Mouse (Mus musculus) mouse trophoblast stem cell (cell line): ENCODE measurements around the gene Tnnt2.

ENCODE experiments used
- in situ Hi-C, 2 experiments: fragments of 300-500 bp; cut with MseI, MboI; formaldehyde crosslinking; loops; 2 replicates in 1 of 2; 3 replicates in 1 of 2; pipeline ENCODE4 v1.15.1; 2025

Gene Tnnt2

DNA sequence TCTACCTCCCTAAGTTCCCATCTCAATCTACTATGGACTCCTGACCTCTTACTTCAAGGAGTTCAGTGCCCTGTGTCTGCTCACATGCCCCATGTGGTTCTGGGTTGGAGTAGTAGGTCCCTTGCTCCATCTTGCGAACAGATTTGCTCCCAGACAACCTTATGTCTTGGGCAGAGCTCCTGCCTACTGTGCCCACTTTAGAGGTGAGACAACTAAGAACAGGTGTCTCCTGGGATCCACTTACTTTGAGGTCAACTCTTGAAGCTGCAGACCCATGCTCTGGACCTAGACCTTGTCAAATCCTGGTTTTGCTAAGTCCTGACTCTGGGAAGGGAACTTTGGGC is 19.2 kb downstream of the Tnnt2 start:
- in situ Hi-C loops: no loop called here

DNA sequence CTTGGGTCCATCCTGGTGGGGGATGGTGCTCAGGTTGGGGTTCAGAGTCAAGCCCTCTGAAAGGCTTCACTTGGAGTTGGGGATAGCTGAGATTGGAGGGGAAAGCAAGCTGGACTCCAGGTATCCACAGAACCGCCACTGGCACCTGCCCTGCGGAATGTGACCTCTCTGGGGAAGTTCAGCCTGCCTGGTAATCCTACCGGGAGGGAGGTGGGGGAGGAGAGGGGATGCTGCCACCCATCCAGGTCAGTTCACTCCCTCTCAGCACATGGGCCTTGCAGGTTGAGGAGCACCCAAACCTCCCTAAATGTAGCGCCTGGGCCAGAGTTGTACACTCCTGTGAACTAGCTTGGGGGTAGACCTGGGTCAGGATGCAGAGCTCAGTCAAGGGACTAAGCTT is 19.9 kb downstream of the Tnnt2 start:
- in situ Hi-C loops: no loop called here

DNA sequence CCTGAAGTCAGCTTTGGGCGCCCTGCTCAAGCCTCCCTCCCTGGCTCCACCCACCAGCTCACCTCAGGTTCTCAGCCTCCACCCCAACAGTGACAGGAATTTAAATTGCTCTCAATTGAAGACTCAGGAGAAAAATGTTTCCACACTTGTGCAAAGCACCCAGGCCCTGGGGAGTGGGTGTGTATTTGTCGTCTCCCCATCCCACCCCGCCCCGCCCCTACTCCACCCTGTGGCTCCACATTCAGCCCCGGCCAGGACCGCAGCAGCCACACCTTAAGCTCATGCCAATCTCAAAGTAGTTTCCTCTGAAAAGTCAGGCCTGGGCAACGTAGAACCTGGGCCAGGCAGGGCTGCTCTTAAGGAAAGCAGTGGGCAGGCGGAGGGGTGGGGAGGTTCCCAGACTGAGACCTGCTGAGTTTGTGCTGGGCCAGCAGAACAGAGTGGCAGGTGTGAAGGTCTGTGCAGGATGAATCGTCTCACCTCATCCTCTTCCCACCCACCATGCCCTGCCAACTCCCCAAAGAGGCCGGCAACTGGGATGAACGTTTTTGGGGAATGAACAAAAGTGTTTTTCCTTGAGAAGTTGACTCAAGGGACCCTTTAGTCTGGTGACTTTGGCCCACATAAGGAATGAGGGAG is 21.1 kb downstream of the Tnnt2 start:
- in situ Hi-C loops: no loop called here

DNA sequence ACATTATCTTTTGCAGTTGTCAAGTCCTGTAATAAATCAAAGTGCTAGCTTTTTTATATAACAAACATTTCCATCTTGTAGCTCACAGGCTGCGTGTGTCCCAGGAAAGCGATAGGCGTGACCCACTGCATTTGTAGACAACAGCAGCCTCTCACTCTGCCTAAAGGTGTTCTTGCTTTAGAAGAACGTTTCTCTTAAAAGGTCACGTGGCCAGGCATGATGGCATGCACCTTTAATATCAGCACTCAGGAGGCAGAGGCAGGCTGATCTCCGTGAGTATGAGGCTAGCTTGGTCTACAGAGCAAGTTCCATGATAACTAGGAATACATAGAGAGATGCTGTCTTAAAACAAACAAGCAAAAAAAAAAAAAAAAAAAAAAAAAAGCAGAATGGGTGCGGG is 22.4 kb downstream of the Tnnt2 start:
- in situ Hi-C loops: no loop called here

DNA sequence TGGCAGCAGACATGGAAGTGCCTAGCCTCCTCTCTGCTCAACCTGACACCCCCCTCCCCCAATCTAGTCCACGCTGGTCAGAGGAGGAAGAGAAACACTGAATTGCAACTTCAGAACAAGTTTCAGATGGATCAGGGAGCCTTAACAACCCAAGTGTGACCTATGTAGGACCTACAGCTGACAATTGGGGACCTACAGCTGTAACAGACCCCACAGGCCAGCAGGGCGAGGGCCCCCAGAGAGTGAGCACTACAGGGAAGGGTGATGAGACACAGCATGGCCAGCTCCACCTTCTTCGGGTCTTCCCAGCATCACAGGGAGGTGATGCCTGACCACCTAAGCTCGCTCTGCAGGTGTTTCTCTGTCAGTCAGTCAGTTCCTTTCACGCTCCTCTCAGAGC is 24.9 kb downstream of the Tnnt2 start:
- in situ Hi-C loops: no loop called here

DNA sequence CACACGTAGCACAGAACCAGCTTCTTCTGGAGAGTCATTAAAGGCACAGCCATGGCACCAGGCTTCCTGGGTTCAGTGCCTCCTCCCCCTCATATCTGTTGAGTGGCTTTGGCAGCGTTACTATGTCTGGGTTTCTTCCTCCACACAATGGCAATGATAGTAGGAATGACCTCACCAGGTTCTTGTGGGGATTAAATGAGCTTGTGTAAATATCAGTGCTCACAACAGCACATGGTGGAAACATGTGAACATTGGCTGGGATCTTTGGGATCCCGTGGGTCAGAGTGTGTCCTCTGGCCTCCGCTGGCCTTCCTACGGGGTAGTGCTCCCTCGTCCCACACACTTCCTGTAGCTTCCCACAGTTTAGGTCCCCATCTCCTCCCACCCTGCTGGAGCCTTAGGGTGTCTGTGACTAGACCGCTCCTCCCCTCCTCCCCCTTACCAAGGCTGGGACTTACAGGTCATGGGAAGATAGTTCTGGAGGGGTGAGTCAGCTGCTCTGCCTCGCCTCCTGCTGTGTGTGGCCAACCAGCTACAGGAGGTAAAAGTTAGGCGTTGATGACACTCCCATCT is 25.9 kb downstream of the Tnnt2 start:
- in situ Hi-C loops: no loop called here

DNA sequence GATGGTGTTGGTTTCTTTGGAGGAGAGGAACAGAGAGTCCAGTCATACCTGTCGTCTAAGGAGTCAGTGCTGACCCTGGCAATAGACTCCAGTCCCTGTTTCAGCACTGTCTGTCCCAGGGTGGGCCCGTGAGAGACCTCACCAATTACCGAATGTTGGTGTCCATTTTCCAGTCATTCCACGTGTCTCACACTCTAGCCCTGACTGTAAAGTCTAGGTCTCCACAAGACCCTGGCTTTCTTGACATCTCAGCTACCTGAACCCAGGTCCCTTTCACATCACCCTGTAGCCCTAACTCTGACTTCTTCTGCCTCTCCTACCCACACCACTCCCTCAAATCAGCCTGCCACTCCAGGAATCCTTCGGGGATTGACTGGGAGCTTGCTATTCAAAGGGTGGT is 26.4 kb downstream of the Tnnt2 start:
- in situ Hi-C loops: no loop called here

DNA sequence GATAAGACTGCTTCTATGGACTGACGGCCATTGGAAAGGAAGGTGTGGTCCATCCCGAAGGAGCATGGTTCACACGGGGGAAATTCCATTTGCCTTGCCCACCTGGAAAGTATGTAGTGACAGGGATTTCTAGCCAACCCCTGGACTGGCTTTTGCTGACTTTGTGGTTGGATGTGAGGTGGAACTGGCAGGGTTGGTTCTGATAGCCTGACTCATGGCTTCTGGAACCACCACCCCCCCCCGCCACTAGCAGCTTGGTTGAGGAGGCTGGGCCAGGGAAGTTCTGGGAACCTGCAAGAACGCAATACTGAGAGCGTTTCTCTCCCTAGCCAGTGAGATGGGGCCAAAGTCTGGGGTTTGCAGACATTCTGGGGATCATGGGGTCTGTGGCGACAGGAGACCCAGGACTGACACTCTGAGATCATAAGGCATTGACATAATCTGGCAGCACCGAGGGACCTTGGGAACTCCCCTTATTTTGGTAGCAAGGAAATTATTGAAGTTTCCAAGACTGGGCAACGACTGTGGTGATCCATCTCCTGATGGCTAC is 27.7 kb downstream of the Tnnt2 start:
- in situ Hi-C loops: no loop called here

DNA sequence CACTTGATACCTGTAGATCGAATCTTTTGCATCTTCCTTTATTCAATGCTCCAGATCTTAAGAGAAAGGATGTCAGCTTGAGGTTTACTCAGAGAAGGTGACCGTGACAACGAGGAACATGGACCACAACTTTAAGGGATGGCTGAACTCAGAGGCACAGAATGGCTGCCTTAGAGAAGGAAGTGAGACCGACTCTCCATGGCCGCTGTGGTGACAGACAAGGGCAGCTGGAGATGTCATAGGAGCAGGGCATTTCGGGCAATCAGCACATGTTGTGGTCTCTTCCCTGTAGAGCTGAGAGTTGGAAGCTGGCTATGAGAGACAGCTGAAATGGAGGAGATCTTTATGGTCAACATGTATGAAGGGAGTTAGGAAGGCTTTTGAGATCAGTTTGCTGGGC is 28.7 kb downstream of the Tnnt2 start:
- in situ Hi-C loops: loop anchor here (5.0 kb wide), 2 partner anchors 77 to 82 kb away; no protein-coding TSS in a partner anchor

DNA sequence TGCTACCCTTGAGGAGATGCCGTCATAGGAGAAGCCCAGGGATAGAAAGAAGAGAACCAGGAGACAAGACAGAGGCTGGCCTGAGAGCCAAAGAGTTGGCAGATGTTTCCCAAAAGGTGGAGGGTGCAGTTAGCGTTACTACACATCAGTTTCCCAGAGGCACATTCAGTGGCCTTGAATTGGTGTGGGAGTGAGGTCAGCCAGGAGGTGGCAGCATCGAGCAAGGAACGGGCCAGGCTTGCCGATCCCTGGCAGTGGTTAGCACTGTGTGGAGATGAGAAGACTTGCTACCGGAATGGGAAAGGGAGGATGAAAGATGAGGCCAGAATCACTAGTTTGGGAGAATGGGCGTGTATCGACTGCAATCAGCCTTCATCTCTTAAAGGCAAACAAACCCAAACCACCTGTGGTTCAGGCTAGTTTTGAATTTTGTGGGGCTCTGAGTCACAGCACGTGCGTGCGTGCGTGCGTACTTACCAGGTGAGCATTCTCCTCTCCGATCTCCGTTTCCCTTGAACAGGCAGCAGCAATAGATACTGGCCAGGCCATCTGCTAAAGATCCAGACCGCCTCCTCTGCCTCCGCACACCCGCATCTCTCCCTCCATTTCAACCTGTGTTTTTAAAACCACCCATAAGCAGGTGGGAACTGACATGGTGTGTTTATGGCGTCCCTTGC is 29.5 kb downstream of the Tnnt2 start:
- in situ Hi-C loops: loop anchor here (5.0 kb wide), 2 partner anchors 77 to 82 kb away; no protein-coding TSS in a partner anchor

DNA sequence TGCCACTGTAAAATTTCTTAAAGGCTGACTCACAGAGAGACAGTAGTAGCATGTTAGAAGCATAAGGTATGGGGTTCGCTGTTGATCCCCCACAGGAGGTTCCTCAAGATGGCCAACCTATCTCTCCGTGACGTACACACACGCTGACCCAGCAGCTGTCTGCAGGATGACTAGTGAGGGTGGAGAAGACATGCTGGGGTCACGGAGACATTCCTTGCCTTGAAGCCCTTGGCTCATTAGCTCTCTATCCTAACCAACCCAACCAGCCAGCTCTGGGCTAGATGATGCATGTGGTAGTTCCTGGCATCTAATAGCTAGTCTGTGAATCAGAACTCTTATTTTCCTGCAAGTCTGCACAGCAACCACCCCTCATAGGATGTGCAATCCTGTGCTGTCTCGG is 32.4 kb downstream of the Tnnt2 start:
- in situ Hi-C loops: loop anchor here (5.0 kb wide), 2 partner anchors 74 to 79 kb away; no protein-coding TSS in a partner anchor

DNA sequence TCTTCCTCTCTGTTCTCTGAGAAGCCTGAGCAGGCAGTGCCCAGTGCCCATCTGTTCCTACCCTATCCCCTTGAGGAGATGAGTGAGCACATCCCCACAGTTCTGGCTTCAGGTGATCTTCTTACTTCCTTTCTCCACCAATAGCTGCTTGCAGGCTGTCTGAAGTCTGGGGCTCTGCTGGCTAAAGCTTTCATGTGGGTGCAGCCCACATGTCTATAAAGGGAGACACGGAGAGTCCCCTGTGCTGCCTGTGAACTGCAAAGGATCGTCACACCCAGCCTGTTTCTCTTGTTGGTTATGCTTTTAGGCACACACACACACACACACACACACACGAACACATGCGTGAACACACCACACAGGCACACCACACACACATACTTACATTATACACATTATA is 36.8 kb downstream of the Tnnt2 start:
- in situ Hi-C loops: no loop called here

DNA sequence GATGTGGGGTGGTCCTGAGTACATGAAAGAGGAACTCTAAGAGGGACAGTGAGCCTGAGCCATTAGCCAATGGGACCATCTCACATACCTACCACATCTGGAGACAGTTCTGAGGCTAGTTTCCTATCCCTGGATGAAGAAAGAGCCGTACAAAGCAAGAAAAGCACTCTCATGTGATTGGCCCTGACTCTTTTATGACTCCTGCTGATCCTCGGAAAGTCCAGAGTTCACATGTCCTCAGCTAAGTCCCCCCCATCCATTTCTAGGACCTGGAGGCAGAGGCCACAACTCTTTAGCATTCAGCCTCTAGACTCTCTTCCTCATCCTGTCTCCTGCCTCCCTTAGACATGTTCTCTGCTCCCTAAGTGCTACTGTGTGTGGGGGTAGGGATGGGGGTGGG is 41.1 kb downstream of the Tnnt2 start:
- in situ Hi-C loops: no loop called here

DNA sequence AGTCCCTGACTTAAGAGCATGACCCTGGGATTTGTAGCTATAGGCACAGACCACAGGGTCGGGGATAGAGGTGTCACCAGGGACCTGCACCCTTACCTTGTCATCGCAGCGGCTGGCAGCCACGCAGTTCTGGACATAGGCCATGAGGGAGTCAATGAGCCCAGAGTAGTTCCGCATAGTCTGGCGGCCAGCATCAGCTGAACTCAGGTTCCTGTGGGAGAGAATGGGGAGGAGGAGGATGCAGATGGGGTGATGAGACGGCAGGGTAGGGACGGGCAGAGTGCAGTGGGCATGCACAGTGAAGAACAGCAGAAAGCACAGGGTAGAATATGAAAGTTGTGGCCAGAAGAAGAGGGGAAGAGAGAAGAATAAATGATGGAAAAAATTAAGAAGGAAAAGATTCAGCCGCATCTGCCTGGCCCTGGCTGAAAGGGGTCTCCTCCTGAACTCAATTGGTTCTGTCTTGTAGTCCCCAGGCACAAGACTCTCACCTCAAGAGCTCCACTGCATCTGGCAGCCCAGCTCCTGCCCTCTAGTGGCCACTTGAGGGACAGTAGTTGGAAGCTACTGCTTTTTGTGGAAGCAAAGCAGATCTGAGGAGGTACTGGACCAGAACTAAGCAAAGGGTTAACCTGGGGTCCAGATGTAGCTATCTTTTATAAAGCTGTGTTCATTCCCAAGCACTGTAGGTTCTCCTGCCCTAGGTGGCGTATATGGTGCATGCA is 46.4 kb downstream of the Tnnt2 start:
- in situ Hi-C loops: no loop called here

DNA sequence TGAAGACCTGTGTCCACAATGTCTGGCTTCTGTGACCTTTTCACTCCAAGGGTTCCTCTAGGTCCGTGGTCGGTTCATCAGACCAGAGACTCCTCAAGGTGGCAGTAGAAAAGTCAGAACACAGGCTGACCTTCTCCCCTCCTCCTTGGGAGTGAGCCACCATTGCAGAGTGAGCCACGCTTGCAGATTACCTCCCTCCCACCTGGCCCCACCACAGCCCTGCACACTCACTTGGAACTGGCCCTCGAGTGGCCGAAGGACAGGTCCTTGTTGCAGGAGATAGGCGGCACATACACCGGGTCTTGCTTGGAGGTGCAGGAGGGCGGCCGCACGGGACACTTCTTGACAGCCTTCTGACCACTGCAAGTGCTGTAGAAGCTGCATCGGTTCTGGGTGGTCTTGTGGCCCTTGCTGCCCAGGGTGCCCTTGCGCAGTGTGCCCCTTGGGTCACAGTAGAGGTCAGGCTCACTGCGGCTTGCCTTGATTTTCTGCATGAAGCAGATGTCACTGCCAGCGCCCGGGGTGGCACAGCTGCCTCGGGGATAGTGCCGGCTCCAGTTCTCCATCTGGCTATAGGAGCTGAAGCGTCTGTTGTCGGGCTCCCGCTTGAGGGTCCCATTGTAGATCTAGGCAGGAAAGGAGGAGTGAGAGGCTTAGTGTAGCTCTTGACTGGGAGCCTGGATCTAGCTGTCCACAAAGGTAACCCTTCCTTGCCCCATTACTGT is 53.5 kb downstream of the Tnnt2 start:
- in situ Hi-C loops: no loop called here

DNA sequence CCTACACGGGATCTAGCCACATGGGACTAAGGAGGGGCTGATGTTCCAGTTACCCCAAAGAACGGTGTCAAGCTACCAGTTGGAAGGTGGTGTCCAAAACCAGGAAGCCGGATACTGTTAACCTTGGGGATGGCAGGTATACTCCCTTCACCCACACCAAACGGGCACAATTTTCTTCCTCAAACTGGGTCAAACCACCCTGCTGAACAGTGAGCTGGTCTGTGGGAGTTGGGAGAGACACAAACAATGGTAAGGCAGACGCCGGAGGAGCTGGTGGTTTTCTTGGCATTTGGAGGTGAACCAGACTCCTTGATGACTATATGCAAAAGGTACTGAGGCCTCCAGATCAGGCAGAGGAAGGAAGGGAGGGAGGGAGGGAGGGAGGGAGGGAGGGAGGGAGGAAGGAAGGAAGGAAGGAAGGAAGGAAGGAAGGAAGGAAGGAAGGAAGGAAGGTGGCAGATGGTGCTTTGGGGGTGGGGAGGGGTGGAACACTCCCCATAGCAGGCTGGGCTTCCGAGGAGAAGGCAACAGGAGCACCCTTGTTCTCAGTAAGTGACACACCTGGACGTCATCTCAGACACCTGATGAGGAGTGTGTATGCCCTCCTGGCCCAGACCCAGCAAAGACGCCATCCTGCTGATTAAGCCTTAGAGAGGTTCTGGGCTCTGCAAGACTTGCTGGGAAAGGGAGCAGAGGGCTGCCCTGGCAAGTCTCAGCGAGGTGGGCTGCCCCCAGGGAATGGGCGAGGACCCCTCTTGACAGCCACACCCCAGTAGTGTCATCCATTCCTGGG is 55.5 kb downstream of the Tnnt2 start:
- in situ Hi-C loops: no loop called here

DNA sequence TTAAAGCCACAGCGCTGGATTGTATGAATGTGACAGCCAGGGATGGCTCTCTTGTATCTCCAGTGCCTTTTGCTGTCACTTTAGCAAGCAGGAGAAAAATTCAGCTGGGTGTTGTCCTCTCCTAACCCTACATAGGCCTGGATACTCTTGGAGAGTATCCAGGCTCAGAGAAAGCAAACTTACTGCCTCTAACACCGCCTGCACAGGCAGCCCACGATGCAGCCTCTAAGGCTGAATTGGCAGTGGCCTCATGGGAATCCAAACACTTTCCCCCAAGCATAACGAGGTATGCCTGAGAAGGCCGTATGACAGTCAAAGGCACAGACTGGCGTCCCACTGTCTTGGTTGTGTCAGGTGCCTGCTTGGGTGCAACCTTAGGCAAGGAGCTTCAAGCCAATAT is 56.1 kb downstream of the Tnnt2 start:
- in situ Hi-C loops: no loop called here

DNA sequence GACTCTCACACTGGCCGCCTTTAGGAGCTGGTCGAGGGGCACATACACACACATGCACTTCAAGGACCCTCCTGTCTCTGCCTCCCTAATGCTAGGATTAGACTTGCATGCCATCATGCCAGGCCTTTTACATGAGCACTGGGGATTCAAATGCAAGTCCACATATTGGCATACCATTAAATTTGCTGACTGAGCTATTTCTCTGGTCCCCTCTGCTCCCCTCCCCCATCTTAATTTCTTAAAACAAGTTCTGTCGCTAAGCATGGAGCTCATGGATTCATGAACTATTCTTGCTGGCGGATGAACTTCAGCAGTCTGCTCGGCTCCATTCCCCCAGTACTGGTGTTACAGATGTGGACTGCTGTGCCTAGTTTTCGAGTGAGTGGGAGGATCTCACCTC is 56.6 kb downstream of the Tnnt2 start:
- in situ Hi-C loops: no loop called here

DNA sequence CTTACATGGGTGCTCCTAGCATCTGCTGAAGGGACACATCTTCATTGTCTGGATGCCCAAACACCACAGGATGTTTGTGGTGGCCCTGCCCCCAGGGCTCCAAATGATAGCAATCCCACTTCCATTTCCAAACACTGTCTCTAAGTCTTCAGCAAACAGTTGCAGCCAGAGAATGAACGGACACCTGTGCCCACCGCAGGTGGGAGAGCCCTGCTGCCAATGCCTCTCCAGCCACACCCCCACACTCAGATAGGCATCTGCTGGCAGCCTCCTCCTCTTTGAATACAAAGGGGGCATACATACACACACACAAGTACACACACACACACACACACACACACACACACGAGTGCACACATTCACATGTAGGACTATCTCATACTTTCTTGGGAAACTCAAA is 57.2 kb downstream of the Tnnt2 start:
- in situ Hi-C loops: no loop called here

DNA sequence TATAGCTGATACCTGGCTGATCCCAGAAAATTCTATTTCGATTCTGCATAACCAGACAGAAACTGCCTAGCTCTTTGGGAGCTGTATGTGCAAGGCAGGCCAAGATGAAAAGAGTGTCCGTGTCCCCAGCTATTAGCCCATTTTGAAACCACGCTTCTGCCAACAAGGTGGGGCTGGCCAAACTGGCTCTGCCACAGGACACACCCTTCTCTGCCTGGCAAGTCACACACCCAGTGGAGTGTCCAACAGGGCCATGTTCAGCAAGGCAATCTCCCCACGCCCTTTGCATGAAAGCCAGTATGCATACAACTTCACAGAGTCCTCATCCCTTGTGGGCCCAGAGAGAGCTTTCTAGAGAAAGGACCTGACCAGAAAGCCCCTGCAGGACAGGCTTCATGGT is 59.2 kb downstream of the Tnnt2 start:
- in situ Hi-C loops: no loop called here

DNA sequence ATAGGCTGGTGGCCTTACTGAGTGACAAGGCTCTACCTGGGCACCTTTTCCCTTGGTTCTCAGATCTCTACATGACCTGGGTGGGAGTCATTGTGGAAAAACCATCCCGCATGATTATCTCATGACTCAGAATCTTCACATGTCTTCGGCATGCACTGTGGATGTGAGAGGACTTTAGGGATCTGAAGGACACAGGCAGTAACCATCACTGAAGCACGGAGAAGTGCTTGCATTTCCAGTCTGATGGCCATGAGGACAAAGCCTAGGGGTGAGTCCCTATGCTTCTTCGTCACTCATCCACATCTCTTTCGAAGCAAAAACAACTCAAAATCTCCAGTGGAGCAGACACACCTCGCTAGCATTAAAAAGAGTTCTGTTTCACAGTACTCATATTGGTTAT is 63.1 kb downstream of the Tnnt2 start:
- in situ Hi-C loops: no loop called here
